Mouse (Mus musculus): ENCODE measurements at regions not wholly inside any gene's neighbourhood (a gene's known extent, or its start where the extent isn't known, plus 50 kb on each side); places are given as distances from the start of the nearest gene placed in this dataset.

- TF ChIP-seq CTCF (IDR thresholded peaks at IDR 0.05; ENCODE audit: low read depth), result no peak
- no peak for TF ChIP-seq EP300 (IDR thresholded peaks at IDR 0.05; ENCODE audit: low read depth)
Measured at GRCm38 (mm10) chr13:84404566-84405194, 182.6 kb downstream of the Tmem161b start.
